Mouse (Mus musculus): ENCODE measurements around the gene Lag3. TPM values are rescaled to one million over a fixed set of nuclear protein-coding genes. Genes with fewer than 3 reads are reported as not detected.

The Lag3 gene
- polyA plus RNA-seq, 1 experiment, result 7.6 TPM

DNA sequence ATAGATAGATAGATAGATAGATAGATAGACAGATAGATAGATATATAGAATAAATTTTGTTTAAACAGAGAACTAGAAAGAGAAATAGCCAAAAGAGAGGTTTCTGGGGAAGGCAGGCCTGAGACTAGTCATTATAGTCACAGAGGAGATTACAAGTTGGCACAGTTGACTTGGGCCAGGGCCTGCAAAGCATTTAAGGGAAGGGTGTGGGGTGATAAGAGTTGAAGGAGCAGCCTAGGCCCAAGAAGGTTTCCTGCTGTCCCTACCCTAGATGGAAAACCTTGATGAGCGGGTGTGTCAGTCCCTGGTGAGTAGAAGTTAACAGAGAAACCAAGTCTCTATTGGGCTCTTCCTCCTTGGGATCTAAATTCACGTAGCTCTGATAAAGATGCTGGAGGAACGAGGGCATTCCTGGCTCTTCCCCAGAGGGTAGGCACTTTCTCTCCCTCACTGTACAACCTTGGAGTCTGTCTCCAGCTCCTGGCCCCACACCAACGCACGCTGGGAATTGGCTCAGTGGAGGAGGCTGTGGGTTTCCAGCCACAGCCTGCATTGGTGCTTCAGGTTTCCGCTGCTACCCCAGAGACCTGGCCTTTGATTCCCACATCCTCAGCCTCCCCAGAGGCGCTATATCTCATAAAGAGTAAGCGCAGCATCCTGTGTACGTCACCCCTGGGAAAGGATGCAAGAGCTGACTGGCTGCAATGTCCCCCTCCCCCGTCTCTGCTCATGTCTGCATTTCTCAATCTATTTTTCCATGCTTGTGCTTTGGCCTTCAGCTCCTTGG is 26.6 kb downstream of the Lag3 start:
- WGBS, result 56% methylated on average over 10 of the region's 10 CpGs
- no peak overlapping the region for H3K4me3 ChIP-seq (replicated peaks; ENCODE audit: control insufficient read depth, low read depth, low read length)

DNA sequence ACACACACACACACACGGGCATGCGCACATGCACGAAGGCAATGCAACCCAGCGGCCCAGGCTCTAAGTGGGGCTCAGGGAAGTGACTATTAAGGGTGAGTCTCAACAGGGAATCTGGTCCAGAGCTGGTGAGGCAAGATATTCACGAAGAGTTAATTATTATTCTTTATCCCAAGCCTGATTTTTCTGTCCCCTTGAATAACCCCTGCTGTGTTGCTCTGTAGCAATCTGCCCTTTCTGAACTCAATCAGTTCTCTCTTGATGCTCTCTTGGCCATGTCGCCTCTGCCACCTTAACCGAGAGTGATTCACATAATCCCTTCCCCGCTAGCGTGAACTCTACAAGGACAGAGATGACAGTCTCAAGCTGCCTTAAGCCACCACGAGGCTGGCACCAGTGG is 28.2 kb downstream of the Lag3 start:
- Histone ChIP-seq H3K4me1 (ENCODE audit: control insufficient read depth, insufficient read depth, low read length) (no peaks in the 10 kb centered on the region), H3K27ac (ENCODE audit: control insufficient read depth, insufficient read depth, low read depth, low read length, poor library complexity) (no peak overlapping the region), H3K4me3 (replicated peaks; ENCODE audit: control insufficient read depth, low read depth, low read length) (no peak overlapping the region)
- no peak for TF ChIP-seq CTCF (IDR thresholded peaks at IDR 0.05; ENCODE audit: control insufficient read depth, insufficient read depth, low read length)
- TF ChIP-seq POLR2A (IDR thresholded peaks at IDR 0.05; ENCODE audit: borderline replicate concordance, control insufficient read depth, low read depth, low read length), result no peak
- WGBS, result 82% methylated on average over 10 of the region's 10 CpGs

More for the DNA sequence above, 26.6 kb downstream of the Lag3 start:
- Histone ChIP-seq H3K4me1 (ENCODE audit: control insufficient read depth, insufficient read depth, low read length) (no peaks in the 10 kb centered on the region), H3K27ac (ENCODE audit: control insufficient read depth, insufficient read depth, low read depth, low read length, poor library complexity) (no peak overlapping the region)
- TF ChIP-seq CTCF (IDR thresholded peaks at IDR 0.05; ENCODE audit: control insufficient read depth, insufficient read depth, low read length) (no peak), POLR2A (IDR thresholded peaks at IDR 0.05; ENCODE audit: borderline replicate concordance, control insufficient read depth, low read depth, low read length) (no peak)

DNA sequence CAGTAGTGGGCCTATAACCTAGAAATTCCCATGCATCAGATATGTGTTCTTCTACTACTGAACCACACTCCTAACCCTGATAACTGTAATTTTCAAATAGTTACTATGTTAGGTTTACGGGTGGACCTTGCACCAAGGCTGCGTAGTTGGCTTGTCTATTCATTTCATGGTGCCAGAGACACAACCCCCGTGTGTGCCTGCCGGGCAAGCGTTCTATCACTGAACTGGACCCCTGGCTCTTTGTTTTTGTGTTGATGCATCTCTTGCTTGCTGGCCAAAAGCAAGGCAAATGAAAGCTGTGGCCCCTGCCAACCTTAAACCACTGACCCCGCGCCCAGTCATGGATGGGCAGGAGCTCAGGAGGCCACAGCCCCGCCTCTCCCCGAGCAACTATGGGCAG is 29.7 kb downstream of the Lag3 start:
- no peak overlapping the region for H3K4me3 ChIP-seq (replicated peaks; ENCODE audit: control insufficient read depth, low read depth, low read length)
- H3K27ac ChIP-seq (ENCODE audit: control insufficient read depth, insufficient read depth, low read depth, low read length, poor library complexity), result peak overlapping the region; percentile 22; the same call in 1 of the 2 replicates
- no peaks in the 10 kb centered on the region for H3K4me1 ChIP-seq (ENCODE audit: control insufficient read depth, insufficient read depth, low read length)
- 85% methylated on average over 9 of the region's 9 CpGs for WGBS
- TF ChIP-seq POLR2A (IDR thresholded peaks at IDR 0.05; ENCODE audit: borderline replicate concordance, control insufficient read depth, low read depth, low read length), result no peak
- no peak for TF ChIP-seq CTCF (IDR thresholded peaks at IDR 0.05; ENCODE audit: control insufficient read depth, insufficient read depth, low read length)

DNA sequence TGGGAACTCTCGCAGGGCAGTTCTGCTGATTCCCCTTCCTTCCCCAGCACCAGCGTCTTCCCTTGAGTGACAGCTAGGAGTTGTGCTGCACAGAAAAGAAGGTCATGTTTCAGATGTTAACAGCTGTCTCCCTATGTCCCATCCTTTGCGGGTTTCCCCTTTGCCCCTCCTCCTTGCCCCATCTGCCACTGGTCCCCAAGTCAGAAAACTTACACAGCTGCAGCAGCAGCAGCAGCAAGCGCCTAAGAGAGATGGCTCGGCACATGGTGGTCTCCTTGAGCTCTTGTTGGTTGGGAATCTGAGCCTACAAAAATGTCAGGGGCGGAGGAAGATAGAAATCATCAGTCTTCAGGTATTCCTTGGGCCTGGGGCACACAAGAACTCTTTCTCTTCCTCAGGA is 32.1 kb downstream of the Lag3 start:
- Histone ChIP-seq H3K27ac (ENCODE audit: control insufficient read depth, insufficient read depth, low read depth, low read length, poor library complexity) (no peak overlapping the region), H3K4me3 (replicated peaks; ENCODE audit: control insufficient read depth, low read depth, low read length) (no peak overlapping the region), H3K4me1 (ENCODE audit: control insufficient read depth, insufficient read depth, low read length) (no peaks in the 10 kb centered on the region)
- WGBS, result 66% methylated on average over 6 of the region's 6 CpGs
- no peak for TF ChIP-seq CTCF (IDR thresholded peaks at IDR 0.05; ENCODE audit: control insufficient read depth, insufficient read depth, low read length)
- no peak for TF ChIP-seq POLR2A (IDR thresholded peaks at IDR 0.05; ENCODE audit: borderline replicate concordance, control insufficient read depth, low read depth, low read length)

DNA sequence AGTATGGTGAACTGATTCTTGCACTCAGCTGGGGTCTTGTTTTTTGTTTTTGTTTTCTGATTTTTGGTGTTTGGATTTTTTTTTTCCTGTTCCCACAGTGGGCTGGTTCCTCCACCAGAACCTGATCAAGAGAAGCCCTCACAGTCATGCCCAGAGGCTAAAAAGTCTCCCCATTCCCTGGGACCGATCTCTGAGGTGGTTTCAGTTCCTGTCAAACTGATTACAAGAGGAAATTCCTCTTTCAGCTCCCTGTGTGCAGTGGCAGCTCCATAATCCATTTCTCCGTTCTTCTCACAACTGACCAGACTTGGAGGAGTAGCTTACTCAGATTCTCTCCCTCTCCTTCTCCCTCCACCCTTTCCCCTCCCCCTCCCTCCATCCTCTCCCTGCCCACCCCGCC is 37.2 kb downstream of the Lag3 start:
- 23% methylated on average over 3 of the region's 3 CpGs for WGBS
- Histone ChIP-seq H3K4me1 (ENCODE audit: control insufficient read depth, insufficient read depth, low read length) (no peaks in the 10 kb centered on the region), H3K27ac (ENCODE audit: control insufficient read depth, insufficient read depth, low read depth, low read length, poor library complexity) (no peak overlapping the region), H3K4me3 (replicated peaks; ENCODE audit: control insufficient read depth, low read depth, low read length) (no peak overlapping the region)
- no peak for TF ChIP-seq POLR2A (IDR thresholded peaks at IDR 0.05; ENCODE audit: borderline replicate concordance, control insufficient read depth, low read depth, low read length)
- TF ChIP-seq CTCF (IDR thresholded peaks at IDR 0.05; ENCODE audit: control insufficient read depth, insufficient read depth, low read length), result no peak

DNA sequence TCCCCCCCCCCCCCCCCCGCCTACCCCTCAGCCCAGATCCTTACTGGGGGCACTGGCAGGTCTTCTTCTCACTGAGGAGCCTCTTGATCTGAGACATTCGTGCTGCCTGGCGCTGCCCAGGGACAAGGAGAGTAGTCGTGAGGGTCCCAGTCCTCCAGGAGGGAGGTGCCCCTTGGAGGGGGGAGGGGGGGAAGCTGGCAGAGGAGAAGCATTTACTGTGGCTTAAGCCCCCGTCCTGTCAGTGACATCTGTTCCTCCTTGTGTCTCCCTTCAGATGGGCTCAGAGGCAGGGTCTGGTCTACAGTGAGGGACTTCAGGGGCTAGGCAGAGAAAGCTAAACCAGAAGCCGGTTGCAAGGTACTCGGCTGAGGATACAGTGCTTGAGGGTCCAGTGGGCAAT is 44.9 kb downstream of the Lag3 start:
- Histone ChIP-seq H3K27ac (ENCODE audit: control insufficient read depth, insufficient read depth, low read depth, low read length, poor library complexity) (no peak overlapping the region), H3K4me1 (ENCODE audit: control insufficient read depth, insufficient read depth, low read length) (no peaks in the 10 kb centered on the region; the same call in 1 of the 2 replicates), H3K4me3 (replicated peaks; ENCODE audit: control insufficient read depth, low read depth, low read length) (no peak overlapping the region)
- TF ChIP-seq POLR2A (IDR thresholded peaks at IDR 0.05; ENCODE audit: borderline replicate concordance, control insufficient read depth, low read depth, low read length) (no peak), CTCF (IDR thresholded peaks at IDR 0.05; ENCODE audit: control insufficient read depth, insufficient read depth, low read length) (no peak)
- WGBS, result 78% methylated on average over 7 of the region's 7 CpGs

DNA sequence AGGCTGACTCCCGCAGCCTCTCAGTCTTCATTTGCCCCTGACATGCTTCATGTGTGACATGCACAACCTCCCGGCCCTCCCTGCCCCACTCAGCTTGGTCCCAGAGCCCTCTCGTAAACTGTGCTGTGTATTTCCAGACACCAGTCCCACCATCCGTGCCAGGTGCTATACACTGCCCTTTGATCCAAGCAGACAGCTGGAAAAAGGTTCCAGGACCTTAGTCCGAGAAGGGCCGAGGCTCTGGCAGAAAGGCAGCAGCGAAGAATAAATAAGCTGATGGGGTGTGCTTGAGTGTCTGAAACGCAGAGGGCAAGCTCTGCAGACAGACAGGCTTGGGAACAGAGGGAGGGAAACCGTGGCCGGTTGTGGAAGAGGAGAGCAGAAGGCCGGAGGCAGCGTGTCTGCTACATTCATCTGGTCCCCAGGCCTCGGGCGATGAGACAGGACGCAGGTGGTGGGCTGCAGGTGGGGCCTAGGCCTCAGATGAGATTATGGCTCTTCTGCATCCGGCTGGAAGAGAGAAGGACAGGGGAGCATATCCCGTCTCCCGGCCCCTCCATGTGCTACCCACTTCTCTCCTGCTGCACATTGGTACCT is 45.6 kb downstream of the Lag3 start:
- no peaks in the 10 kb centered on the region; the same call in 1 of the 2 replicates for H3K4me1 ChIP-seq (ENCODE audit: control insufficient read depth, insufficient read depth, low read length)
- WGBS, result 85% methylated on average over 18 of the region's 18 CpGs
- no peak overlapping the region for H3K27ac ChIP-seq (ENCODE audit: control insufficient read depth, insufficient read depth, low read depth, low read length, poor library complexity)
- no peak overlapping the region for H3K4me3 ChIP-seq (replicated peaks; ENCODE audit: control insufficient read depth, low read depth, low read length)
- no peak for TF ChIP-seq POLR2A (IDR thresholded peaks at IDR 0.05; ENCODE audit: borderline replicate concordance, control insufficient read depth, low read depth, low read length)
- no peak for TF ChIP-seq CTCF (IDR thresholded peaks at IDR 0.05; ENCODE audit: control insufficient read depth, insufficient read depth, low read length)

DNA sequence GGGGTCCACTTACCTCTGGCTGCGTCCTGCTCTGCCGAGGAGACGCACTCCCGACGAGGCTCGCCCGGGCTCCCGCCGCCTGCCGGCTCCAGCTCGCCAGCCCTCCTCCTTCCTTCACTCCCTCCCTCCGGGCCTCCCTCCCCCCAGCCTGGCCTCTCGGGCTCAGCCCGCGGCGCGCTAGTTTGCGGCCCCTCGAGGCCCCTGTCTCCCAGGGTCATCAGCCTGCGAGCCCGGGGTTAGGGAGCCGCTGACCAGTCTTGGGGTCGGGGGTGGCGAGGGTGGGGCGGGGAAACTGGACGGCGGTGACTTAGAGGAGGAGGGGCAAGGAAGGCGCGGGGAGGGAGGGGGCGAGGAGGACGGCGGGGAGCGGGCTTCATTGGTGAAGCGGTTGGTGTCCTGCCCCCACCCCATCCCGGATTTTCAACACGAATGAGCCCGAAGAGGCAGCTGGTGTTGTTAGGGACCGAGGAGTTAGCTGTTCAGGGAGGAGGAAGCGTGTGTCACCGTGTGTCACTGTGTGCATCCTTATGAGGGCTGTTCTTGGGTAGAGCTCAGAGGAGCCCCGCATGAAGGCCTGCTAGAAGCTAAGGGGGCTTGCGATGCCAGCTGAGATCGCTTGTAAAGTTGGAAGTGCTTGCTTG is 47.7 kb downstream of the Lag3 start, which contains the start of gene Gpr162:
Gene Gpr162, minus strand, starts transcription at position 326 of the 641 bp plus-strand sequence.
- H3K4me1 ChIP-seq (ENCODE audit: control insufficient read depth, insufficient read depth, low read length), result no peaks in the 10 kb centered on the region; the same call in 1 of the 2 replicates
- WGBS, result 2% methylated on average over 43 of the region's 43 CpGs
- no peak within 1 kb of the TSS for H3K4me3 ChIP-seq (replicated peaks; ENCODE audit: control insufficient read depth, low read depth, low read length)
- no peak within 1 kb of the TSS for H3K27ac ChIP-seq (ENCODE audit: control insufficient read depth, insufficient read depth, low read depth, low read length, poor library complexity)
- TF ChIP-seq POLR2A (IDR thresholded peaks at IDR 0.05; ENCODE audit: borderline replicate concordance, control insufficient read depth, low read depth, low read length) (no peak), CTCF (IDR thresholded peaks at IDR 0.05; ENCODE audit: control insufficient read depth, insufficient read depth, low read length) (no peak)

All from bone marrow, adult 2 months (tissue).